Mouse (Mus musculus) neutrophil, adult 83 days (primary cell): ENCODE data around the gene Gm12394. TPM values are rescaled to one million over a fixed set of nuclear protein-coding genes. Genes with fewer than 3 reads are reported as not detected.

Experiments
- total RNA-seq, 2 experiments: library from RNA; stranded (reverse); gene quantifications; one replicate each; pipeline ENCODE4 v1.2.4; 2023

Gm12394 gene
- total RNA-seq = not detected

GRCm38 (mm10) chr4:42856671-42857070, at the start of gene Gm12394:
Gene Gm12394 (minus strand): TSS chr4:42856771.

GRCm38 (mm10) chr4:42874134-42874533, 17.6 kb upstream of the Gm12394 start, which contains the start of gene Fam205c:
Gene Fam205c (minus strand): TSS chr4:42874234.

GRCm38 (mm10) chr4:42853788-42854187, 2.8 kb downstream of the Gm12394 start, which contains the start of gene Fam205a1:
Gene Fam205a1 (minus strand): TSS chr4:42853888.

GRCm38 (mm10) chr4:42773893-42774292, 82.7 kb downstream of the Gm12394 start, which contains the start of gene Ccl21a:
Gene Ccl21a (minus strand): TSS chr4:42773993.

GRCm38 (mm10) chr4:42756477-42756876, 100.1 kb downstream of the Gm12394 start, which contains the start of gene Ccl19:
Gene Ccl19 (minus strand): TSS chr4:42756577.

GRCm38 (mm10) chr4:42735245-42735644, 121.3 kb downstream of the Gm12394 start, which contains the start of gene 4930578G10Rik:
Gene 4930578G10Rik (plus strand): TSS chr4:42735545.

Other genes starting within 250 kb of the Gm12394 start
- gene Gm10591, start 244.6 kb downstream of the Gm12394 start, total RNA-seq = not detected
- gene Gm2564, start 227.1 kb downstream of the Gm12394 start, total RNA-seq = not detected
- gene Ccl27b, start 201.5 kb downstream of the Gm12394 start, total RNA-seq = not detected
- not detected for gene Il11ra2, start 194.9 kb downstream of the Gm12394 start, total RNA-seq
- not detected for gene 4930578G10Rik, start 121.2 kb downstream of the Gm12394 start, total RNA-seq
- not detected for gene Ccl19, start 100.2 kb downstream of the Gm12394 start, total RNA-seq
- gene Ccl21a, start 82.8 kb downstream of the Gm12394 start, total RNA-seq = not detected
- gene Fam205a1, start 2.9 kb downstream of the Gm12394 start, total RNA-seq = not detected
- not detected for gene Fam205c, start 17.5 kb upstream of the Gm12394 start, total RNA-seq
- not detected for gene Phf24, start 59.9 kb upstream of the Gm12394 start, total RNA-seq
- 1 to 10 TPM; 4.1 to 5.1 TPM for gene Dnajb5, start 93.0 kb upstream of the Gm12394 start, total RNA-seq
- gene 1700022I11Rik, start 112.8 kb upstream of the Gm12394 start, total RNA-seq = not detected
- gene Vcp, start 143.7 kb upstream of the Gm12394 start, total RNA-seq = 100 to 1,000 TPM in 1 of 2 experiments, 10 to 100 TPM in 1; 97.1 to 107 TPM
- gene Fancg, start 153.7 kb upstream of the Gm12394 start, total RNA-seq = 10 to 100 TPM; 18.4 to 28.1 TPM
- 10 to 100 TPM; 13.7 to 16.0 TPM for gene Pigo, start 169.0 kb upstream of the Gm12394 start, total RNA-seq
- 10 to 100 TPM; 49.0 to 52.8 TPM for gene Stoml2, start 174.9 kb upstream of the Gm12394 start, total RNA-seq
- 10 to 100 TPM; 48.7 to 59.6 TPM for gene Fam214b, start 189.4 kb upstream of the Gm12394 start, total RNA-seq
- gene Unc13b, start 202.2 kb upstream of the Gm12394 start, total RNA-seq = under 1 TPM; 0.09 to 0.53 TPM